Mouse (Mus musculus): ENCODE measurements around the gene Znrf1.

Gene Znrf1

DNA sequence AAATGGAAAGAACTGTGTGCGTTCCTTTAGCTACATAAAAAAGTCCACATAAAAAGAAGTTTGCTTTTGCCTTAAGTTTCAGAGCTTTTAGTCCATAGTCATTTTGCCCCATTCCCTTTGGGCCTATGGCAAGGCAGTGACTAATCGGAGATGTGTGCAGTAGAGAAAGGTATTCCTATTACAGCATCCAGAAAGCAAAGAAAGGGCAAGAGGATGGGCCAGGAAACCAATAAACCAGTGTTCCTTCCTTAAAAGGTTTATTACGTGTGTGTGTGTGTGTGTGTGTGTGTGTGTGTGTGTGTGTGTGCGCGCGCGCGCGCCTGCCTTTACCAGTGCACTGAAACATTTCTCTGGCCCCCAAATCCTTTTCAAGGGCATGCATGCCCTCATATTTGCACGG is 35.8 kb downstream of the Znrf1 start:
- no peak for DNase-seq

DNA sequence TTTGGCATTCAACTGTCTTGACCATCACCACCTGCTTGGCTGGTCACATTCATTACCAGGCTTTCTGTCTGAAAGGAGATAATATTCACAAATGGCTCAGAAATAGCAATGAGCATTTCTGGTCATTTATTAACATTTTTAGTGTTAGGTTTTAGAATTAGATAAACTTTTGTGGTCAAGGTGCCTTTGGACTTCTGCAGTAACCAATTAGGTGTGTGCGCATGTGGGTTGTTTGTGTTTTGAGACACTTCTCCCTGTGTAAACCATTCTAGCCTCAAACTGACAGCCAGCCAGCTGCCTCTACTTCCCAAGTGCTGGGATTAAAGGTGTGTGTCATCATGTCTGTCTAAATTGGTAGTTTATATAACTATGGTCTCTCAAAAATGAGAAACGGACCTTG is 36.5 kb downstream of the Znrf1 start:
- DNase-seq, result no peak

DNA sequence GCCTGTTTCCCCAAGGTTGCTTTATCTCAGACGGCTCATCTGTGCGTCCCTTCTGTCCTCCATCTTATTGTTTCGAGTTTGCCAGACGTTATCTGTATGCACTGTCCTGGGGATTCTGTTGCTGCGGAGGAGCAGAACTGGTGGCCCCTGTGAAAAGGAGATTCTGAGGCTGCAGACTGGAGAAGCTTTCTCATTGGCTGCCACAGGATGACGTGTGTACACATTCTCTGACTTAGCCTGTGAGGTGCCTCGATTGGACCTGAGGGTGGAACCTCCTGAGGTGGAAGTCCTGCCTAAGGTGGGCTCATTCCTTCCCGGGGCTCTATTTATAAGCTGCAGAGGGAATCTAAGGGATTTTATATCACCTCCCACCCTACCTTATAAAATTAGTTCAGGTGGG is 37.7 kb downstream of the Znrf1 start:
- no peak for DNase-seq

DNA sequence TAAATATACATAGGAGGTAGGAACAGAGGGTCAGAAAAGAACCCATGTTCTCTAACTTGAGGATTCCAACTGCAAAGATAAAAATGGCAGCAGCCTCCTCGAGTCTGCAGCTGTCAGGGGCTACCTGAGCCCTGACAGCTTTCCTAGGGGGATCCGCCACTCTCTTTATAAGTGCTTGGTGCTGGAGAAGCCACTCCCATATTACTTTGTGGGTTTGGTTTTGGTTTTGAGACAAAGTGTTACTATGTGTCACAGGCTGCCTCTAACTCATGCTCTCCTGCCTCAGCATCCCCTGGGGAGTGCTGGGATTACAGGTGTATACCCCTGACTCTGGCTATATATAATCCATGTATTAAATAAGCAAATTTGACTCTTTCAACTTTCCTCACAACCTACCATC is 38.1 kb downstream of the Znrf1 start:
- DNase-seq, result no peak

DNA sequence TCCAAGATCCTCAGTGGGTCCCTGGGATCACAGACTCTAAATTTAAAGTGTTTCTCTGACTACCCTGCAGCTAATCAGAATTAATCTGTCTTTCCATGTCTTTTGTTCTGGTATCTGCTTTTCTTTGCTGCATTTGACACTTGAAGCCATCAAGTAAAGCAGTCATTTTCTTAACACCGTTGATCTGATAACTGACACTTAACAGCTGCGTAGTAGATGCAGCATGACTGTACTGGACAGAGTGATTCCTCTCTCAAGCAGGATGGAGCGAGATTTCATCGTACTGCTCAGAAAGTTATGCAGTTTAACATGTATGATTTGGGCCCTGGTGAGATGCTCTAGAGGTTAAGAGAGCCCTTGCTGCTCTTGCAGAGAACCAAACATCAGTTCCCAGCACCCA is 39.6 kb downstream of the Znrf1 start:
- DNase-seq, result no peak

DNA sequence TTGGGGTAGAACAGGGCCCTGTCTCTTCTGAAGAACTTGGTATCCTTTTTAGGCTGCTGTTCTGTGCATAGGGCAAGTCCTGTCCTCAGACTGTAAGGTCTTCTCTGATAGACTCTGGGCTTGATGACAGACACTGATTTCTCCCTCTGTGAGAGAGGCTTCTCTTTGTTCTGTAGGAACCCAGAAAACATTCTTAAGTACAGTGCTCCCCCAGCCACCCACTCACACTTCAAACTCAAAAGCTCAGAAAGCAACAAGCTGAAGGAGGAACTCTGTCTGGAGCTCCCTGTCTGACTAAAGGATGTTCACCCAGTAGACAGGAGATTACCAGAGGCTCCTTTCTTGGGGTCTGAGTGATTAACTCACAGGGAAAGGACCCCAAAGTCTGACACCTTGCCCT is 40.6 kb downstream of the Znrf1 start:
- no peak for DNase-seq

DNA sequence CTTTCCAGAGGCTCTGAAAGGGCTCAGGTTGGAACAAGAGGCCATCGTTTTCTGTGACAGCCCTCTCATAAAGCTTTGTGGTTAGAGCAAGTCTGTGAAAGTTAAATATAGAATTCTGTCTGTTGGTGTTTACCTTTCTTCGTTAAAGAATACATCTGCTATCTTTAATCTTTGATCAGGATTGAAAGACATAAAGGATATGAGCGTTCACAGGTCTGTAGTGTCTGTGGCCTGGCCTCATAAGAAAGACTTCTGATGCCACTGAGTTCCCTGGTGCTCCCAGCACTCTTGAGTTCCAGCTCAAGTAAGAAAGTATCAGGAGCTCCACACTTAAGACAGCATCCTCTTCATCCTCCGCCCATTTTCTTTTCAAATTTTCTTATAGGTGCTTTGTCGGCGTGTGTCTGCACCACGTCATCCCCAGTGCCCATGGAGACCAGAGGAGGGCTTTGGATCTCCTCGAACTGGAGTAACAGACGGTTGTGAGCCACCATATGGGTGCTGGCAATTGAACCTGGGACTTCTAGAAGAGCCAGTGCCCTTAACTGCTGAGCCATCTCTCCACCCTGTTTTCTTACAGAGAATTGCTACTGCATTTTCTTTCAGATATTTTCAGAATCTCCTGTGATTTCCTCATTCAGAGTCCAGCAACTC is 42.1 kb downstream of the Znrf1 start:
- DNase-seq, result no peak

DNA sequence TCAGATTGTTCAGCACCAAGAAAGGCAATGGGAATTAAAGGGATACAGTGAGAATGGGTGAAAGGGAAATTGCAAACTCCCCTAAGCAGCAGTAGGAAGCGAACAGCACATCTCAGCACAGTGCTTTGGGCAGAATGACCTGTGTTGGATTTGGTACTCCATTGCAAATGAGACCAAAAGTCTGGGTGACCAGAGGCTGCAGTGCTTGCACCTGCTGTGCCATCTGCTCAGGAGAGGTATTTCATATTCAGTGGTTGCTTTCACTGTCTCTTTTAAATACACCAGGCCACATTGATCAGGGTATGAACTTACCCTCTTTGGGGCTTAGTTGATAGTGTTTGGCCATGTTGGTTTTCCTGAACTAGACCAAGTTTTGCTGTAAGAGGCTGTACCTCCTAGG is 43.4 kb downstream of the Znrf1 start:
- DNase-seq, result peak; percentile 75

DNA sequence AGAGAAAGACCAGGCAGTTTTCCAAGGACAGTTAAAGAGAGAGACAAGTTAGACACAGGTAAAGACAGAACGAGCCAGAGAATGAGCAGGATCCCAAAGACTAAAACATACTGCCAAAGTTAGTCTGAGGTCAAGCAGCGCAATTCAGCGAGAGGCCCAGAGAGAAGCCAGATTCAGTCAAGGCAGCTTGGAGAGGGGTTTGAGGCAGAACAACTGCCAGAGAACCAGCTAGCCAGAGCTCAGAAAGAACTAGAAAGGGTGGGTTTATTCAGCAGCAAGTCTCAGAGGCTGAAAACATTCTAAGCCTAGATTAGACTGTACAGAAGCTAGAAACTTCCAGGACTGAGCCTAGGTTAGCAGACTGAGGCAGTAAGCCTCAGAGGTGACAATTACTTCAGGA is 44.4 kb downstream of the Znrf1 start:
- no peak for DNase-seq

DNA sequence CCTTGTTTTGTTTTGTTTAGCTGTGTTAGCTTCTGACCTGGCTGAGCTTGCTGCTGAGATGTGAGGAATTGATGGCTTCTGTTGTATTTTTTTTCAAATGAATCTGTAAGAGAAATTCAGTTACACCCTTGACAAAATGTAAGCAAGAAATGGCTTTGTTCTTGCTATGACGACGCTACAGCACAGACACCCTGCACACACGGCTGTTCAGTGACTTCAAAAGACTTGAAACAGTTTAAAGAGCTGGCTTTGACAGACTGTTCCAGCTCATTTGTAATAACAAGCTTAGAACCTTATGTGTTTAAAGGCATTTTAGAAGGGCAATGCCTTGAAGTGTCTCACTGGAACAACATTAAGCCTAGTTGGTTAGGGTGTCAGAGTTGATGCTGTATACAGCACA is 46.5 kb downstream of the Znrf1 start:
- DNase-seq, result no peak

DNA sequence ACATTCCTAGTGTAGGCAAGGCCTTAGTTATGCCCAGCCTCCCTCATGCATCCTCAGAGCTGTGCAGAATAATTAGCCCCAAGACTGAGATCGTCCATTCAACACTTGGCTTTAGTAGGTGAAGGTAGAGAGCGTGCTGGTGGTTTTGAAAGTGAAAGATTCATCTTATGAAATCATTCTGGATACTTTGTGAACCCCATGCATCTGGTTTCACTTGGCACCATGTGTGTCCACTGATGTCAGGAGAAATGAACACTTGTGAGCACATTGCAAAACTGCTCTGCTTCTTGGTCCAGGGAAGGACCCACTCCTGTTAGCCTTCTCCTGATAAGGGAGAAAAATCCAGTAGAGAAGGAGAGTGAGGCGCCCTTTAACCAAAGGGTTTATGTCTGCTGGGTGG is 49.0 kb downstream of the Znrf1 start:
- no peak for DNase-seq

DNA sequence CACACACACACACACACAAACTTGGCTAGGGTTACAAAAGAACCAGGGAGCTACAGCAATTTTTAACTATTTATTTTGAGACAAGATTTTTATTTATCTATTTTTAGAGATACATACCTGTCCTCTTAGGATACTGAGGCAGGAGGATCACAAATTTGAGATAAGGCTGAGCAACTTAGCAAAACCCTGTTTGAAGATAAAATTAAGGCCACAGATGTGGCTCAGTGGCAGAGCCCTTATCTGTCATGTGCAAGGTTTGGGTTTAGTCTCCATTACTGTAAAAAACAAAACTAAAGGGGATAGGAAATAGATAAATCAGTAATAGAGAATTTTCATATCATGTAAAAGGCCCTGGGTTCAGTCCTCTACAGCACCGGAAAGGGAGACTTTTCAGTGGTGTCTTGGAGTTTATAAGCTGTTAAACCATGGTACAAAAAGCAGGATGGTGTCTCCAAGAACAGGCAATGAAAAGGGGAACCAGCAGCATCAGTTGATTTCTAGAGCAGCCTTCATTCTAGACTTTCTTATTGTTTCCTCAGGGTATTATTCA is 51.7 kb downstream of the Znrf1 start:
- no peak for DNase-seq

DNA sequence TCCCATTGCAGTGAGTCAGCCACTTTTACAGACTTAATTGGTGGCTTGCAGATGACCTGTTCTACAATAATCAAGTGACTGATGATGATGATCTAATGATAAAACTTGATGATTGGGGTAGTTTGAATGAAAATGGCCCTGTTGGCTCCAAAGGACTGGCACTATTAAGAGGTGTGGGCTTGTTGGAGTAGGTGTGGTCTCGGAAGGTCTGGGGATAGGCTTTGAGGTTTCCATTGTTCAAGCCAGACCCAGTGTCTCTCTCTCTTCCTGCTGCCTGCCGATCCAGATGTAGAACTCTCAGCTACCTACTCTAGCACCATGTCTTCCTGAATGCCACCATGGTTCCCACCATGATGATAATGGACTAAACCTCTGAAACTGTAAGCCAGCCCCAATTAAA is 52.4 kb downstream of the Znrf1 start:
- DNase-seq, result no peak

DNA sequence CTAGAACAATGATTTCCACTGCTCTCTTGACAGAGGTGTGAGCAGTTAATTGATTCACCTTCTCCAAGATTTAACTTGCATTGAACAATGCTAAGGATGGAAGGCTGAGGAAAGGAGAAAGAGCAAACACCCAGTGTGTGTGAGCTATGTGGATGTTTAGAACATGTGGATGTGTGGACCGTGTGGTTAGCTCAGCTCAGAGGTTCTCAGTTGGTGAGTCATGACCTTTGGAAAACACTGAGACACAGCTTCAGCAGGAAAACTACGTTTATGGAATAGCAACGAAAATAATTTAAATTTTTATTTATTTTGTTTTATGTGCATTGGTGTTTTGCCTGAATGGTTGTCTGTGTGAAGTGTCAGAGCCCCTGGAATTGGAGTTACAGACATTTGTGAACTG is 54.3 kb downstream of the Znrf1 start:
- no peak for DNase-seq

DNA sequence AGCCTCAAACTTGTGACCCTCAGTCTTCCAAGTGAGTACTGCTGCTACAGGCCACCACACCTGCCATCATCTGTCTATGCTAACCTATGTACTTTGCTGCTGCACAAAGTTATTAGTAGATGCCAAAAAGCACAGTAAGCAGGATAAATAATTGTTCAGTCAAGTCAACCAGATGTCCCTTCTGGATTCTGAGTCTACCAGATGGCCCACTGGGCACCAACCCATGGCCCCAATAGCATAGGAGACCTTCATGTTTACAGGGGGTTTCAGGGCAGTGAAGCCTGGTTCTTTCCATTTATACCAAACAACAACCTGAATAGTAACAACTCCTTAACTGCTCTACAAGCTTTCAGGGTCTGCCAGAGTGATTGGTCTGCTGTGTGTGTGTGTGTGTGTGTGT is 55.3 kb downstream of the Znrf1 start:
- no peak for DNase-seq

DNA sequence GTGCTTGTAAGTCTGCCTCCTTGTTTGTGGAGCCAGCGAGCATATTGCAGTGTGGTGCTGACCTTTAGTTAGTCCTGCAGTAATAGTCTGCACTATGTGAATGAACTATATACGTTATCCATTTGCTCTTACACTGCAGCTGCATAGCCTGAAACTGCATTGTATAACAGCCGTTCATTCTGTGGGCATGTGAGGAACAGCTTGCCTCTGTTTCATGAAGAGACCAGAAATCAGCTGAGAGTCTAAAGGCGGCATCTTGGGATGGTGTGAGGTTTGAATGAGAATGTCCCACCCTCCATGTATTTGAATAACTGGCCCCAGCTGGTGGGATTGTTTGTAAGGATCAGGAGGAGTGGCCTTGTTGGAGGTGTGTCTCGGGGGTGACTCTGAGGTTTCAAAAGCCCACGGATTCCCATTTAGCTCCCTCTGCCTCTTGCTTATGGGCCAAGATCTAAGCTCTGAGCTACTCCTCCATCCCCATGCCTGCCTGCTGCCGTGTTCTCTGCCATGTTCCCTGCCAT is 56.6 kb downstream of the Znrf1 start:
- DNase-seq, result no peak

DNA sequence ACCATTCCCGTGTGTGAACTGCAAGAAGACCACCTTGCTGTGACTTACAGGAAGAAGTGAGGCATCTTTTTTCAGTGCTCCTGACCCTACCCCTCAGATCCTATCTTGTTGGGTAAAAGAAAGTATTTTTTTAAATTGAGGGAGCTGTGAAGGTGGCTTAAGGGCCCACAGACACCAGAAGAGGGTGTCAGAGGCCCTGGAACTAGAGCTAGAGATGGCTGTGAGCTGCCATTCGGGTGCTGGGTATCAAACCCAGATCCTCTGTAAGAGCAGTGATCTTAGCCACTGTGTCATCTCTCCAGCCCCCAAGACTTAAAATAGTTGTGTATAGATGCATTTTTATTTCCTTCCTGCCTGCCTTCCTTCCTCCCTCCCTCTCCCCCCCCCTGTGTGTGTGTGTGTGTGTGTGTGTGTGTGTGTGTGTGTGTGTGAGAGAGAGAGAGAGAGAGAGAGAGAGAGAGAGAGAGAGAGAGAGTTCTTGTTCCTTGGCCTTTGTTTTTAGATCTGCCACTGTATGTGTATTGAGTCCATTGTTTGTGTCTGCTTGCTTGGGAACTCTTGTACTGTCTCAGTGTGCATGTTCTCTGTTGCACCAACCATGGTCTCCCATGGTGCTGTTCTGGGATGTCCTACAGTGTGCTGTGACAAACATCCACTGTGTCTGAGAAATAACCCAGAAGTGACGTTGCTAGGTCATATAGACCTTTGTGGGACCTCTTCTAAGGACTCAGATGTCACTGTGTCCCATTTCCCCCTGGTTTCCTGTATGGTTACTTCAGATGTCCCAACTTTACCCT is 58.3 kb downstream of the Znrf1 start:
- DNase-seq, result no peak

DNA sequence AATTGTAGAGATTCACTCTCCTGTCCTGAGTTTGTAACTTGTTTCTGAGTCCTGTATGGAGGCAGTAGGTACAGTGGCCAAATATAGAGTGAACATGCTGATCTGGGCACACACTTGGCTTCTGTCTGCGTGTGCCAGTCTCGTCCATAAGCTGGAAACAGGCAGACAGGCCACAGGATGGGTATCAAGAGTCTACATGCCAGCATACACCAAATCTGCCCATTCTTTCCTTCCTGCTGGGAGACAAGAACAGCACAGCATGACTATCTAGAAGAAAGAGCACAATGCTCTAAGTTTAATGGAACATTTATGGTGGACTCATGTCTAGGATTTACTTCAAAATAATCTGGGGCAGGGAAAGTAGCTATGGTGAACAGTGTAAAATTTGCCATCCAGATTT is 59.1 kb downstream of the Znrf1 start:
- DNase-seq, result peak; percentile 45

DNA sequence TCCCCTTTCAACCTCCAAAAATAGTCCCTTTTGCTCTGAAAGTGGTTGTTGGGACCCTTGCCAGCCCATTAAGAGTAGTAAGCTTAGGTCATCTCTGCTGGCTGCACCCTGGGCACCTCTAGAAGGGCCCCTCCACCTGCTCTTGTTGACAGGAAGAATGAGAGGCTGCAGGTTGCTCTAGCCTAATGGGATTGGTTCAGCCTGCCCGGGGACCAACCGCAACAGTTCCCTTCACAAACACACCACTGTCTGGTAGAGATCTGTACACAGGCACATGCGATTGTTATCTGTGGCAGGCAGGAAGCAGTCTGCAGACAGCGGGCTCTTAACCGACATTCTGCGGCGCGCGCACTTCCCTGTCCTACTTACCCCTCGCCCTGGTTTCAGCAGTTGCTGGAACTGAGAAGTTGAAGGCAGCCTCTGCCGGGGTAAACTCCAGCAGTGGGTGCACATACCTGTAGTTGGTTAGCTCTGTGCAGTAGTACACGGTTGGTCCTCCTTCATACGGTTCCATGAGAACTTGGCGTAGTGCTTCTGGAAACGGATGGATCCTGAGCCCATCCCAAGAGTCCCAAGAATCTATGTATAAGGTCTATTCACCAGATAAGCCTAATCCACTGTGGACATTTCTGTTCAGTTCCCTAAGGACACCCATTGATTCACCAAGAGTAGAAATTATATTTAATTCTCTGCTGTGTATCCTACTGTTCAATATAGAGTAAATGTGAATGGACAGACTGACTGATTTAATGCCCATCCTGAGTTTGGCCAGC is 60.0 kb downstream of the Znrf1 start:
- no peak for DNase-seq

DNA sequence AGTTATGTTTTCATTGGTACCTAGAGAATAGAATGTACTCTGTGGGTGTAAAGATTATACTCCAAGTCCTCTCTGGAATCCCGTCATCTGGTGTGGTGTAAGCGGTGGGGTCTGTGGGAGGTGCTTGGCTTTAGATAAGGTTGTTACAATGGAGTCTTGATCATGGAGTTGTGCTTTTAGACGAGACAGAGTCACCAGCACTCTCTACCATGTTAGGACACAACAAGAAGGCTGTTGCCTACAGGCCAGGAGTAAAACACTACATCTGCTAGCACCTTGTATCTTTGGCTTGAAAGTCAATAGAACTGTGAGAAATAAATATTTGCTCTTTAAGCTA is 60.6 kb downstream of the Znrf1 start:
- DNase-seq, result no peak

DNA sequence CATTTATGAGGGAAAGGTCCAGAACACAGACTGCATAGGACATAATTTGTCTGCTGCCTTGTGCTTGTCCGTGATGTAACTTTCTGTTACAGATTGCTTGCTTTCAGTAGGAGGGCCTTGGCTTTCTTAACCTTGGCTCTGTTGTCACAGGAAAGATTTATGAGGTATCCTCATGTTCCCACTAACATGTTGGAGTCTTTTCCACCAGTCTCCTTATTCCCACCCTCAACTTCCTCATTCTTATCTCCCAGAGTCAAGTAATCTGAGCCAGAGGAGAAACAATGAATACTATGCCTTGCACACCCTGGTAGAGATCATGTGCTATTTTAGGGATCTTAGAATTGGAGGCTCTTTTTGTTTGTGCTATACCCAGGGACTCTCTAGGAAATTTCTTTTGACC is 61.4 kb downstream of the Znrf1 start:
- DNase-seq, result no peak

DNA sequence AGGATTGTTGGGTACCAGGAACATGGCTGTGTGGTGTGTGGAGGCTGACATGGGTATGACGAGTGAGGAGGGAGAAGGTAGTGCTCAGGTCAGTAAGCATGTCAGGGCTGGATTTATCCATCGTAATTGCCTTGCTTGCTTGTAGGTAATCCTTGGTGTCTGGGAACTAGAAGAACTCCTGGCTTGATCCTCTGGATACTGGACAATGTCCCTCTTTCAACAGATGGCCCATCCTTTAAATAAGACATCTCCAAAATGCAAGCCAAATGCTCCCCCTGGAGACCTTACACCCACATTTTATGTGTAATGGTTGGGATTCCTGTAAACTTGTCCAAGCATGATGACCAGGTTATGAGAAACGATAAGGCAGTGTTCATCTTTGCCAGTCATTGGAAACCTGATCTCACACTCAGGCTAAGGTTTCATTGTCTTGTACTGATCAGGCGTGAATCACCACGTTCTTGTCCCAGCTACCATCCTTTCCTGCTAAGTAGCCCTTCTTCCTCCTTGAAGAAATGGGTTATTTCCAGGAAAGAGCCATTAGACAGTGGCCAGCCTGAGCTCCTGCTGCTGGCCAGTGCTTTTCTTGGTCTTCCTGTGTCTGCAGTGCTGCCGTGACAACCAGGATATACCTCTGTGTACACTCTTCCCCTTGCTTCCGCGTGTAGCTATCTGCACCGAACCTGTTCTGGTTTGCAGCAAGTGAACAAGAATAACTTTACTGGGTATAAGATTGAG is 64.0 kb downstream of the Znrf1 start:
- DNase-seq, result peak; percentile 67

DNA sequence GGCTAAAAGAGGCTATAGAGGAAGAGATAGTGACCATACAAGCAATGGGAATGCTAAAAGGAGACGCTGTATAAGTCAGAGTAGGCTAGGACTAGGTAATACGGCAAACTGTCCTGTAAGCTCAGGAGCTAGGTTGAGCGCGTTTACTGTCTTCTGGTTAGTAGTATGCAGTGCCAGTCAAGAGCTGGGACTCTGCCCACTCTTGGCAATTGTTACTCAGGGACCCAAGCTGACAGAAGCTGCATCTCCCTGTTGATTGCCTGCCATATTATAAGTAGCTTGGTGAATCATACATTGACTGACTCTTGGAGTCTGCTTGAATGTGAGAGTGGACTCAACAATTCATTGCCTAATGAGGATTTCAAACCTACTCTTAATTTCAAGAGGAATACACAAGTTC is 66.2 kb downstream of the Znrf1 start:
- DNase-seq, result peak; percentile 79
